Mouse (Mus musculus) C2C12 (cell line): ENCODE measurements around the gene Slc25a12. TPM values are rescaled to one million over a fixed set of nuclear protein-coding genes. Genes with fewer than 3 reads are reported as not detected.

Source experiments
- H3K27me3 ChIP-seq: one replicate; pipeline ENCODE4 v1.6.1; 2011; ENCODE audit not compliant: control insufficient read depth, insufficient read depth, insufficient read length
- H3K36me3 ChIP-seq: one replicate; pipeline ENCODE4 v1.6.1; 2011; ENCODE audit not compliant: control insufficient read depth, insufficient read depth
- H3K4me3 ChIP-seq: one replicate; pipeline ENCODE4 v1.5.1; 2011; ENCODE audit warnings: mild to moderate bottlenecking, control low read depth; ENCODE audit not compliant: poor library complexity, insufficient read depth, severe bottlenecking
- H3K79me2 ChIP-seq: one replicate; pipeline ENCODE4 v1.6.1; 2011; ENCODE audit not compliant: control insufficient read depth, insufficient read depth
- H3K79me3 ChIP-seq: one replicate; pipeline ENCODE4 v1.6.1; 2011; ENCODE audit warnings: low read depth, control low read depth
- H3ac ChIP-seq: one replicate; pipeline ENCODE3; 2011; ENCODE audit warnings: low read depth; ENCODE audit not compliant: control insufficient read depth, insufficient read length
- CEBPB ChIP-seq: IDR thresholded peaks from one replicate; pipeline ENCODE4 v1.6.1; 2011; ENCODE audit warnings: low read depth, mild to moderate bottlenecking, control low read depth, moderate library complexity
- CTCF ChIP-seq: IDR thresholded peaks from one replicate; pipeline ENCODE4 v1.5.1; 2011; ENCODE audit not compliant: control insufficient read depth, insufficient read depth, insufficient read length
- FOSL1 ChIP-seq: IDR thresholded peaks from one replicate; pipeline ENCODE4 v1.8.0; 2011; ENCODE audit warnings: mild to moderate bottlenecking, low read length; ENCODE audit not compliant: poor library complexity, insufficient read depth, severe bottlenecking
- MAX ChIP-seq: IDR thresholded peaks from one replicate; pipeline ENCODE4 v1.6.1; 2011; ENCODE audit warnings: mild to moderate bottlenecking, control low read depth
- MYOD1 ChIP-seq: IDR thresholded peaks from one replicate; pipeline ENCODE4 v1.6.1; 2011; ENCODE audit warnings: low read depth; ENCODE audit not compliant: control insufficient read depth, insufficient read length
- MYOG ChIP-seq: IDR thresholded peaks from one replicate; pipeline ENCODE4 v1.6.1; 2011; ENCODE audit not compliant: control insufficient read depth, insufficient read length; ENCODE audit errors: extremely low read depth
- USF1 ChIP-seq: IDR thresholded peaks from one replicate; pipeline ENCODE4 v1.6.1; 2011; ENCODE audit warnings: low read depth, mild to moderate bottlenecking, control low read depth, moderate library complexity
- polyA plus RNA-seq: library from polyadenylated mRNA; unstranded; fragments of >200 nt; fragmentation: generic; extraction: Trizol; gene quantifications from one replicate; pipeline ENCODE4 v1.2.1, GENCODE M21; 2012; ENCODE audit warnings: missing spikeins

Gene Slc25a12
- polyA plus RNA-seq, 1 experiment = 32.8 TPM

DNA sequence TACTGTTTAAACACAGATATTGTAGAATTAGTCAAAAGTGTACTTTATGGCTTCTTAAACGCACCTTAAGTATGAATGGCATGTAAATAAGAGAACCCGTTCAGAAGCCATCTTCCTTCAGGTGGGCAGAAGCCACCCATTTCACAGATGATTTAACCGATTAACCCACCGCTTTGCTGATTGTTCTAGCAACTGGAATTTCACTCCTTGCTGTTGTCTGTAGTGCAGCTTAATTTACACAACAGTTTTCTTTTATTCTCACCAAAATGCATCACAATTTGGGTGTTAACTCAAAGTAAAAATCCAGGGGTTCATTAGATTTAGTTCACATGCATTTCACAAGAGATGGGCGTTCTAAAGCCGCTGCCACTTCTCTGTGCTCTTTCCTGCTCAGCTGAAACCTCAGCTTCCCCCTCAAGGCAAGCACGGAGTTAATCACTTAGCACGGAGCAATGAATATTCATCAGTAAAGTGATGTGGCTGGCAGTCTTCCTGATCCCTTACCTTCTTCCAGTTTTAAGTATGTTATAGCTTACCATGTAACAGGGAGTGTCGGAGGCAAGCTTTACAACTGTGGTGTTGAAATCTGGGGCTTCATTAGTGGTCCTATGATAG lies 124.4 kb downstream of the Slc25a12 start:
- H3K79me3 ChIP-seq = no peaks in the 10 kb centered on the region
- TF ChIP-seq MYOD1 (no peak), MYOG (no peak), MAX (no peak), FOSL1 (no peak), USF1 (no peak)
- H3K4me3 ChIP-seq = no peak overlapping the region
- no peak overlapping the region for H3ac ChIP-seq
- no peaks in the 10 kb centered on the region for H3K27me3 ChIP-seq
- peaks cover 9% of the 10 kb centered on the region for H3K79me2 ChIP-seq
- peaks cover 86% of the 10 kb centered on the region for H3K36me3 ChIP-seq

DNA sequence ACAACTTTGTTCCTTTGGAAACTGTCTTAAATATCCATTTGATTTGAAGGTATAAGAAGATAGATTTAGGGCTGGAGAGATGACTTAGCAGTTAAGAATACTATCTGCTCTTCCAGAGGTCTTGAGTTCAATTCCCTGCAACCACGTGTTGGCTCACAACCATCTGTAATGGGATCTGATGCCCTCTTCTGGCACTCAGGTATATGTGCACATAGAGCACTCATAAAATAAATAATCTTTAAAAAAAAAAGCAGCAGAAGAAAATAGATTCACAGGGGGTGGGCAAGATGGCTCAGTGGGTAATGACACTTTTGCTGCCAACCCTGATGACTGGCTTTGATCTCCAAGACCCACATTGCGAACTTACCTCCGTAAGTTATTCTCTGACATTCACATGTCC lies 125.4 kb downstream of the Slc25a12 start:
- Histone ChIP-seq H3ac (no peak overlapping the region), H3K36me3 (peaks cover 86% of the 10 kb centered on the region), H3K79me2 (peaks cover 9% of the 10 kb centered on the region), H3K79me3 (no peaks in the 10 kb centered on the region), H3K27me3 (no peaks in the 10 kb centered on the region), H3K4me3 (no peak overlapping the region)
- no peak for TF ChIP-seq MYOG
- TF ChIP-seq FOSL1 = no peak
- no peak for TF ChIP-seq CEBPB
- TF ChIP-seq MAX = no peak
- TF ChIP-seq MYOD1 = no peak
- no peak for TF ChIP-seq CTCF
- no peak for TF ChIP-seq USF1

DNA sequence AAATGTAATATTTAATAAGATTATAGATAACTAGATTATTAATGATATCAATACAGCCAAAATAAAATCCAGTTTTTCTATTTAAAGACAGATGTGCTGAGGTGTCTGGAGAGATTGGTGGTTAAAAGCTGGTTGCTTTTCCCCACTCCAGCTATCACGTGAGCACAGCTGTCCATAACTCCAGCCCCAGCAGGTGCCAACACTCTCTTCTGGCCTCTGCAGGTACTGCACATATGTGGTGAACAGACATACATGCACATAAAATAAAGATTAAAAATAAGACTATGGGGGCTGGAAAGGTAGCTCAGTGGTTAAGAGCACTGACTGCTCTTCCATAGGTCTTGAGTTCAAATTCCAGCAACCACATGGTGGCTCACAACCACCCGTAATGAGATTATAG lies 126.0 kb downstream of the Slc25a12 start:
- Histone ChIP-seq H3K79me3 (no peaks in the 10 kb centered on the region), H3K36me3 (peaks cover 86% of the 10 kb centered on the region), H3K27me3 (no peaks in the 10 kb centered on the region), H3K79me2 (peaks cover 9% of the 10 kb centered on the region), H3ac (no peak overlapping the region), H3K4me3 (no peak overlapping the region)
- TF ChIP-seq CEBPB = no peak
- TF ChIP-seq FOSL1 = no peak
- no peak for TF ChIP-seq USF1
- TF ChIP-seq MYOG = no peak
- TF ChIP-seq CTCF = no peak
- no peak for TF ChIP-seq MAX
- no peak for TF ChIP-seq MYOD1

DNA sequence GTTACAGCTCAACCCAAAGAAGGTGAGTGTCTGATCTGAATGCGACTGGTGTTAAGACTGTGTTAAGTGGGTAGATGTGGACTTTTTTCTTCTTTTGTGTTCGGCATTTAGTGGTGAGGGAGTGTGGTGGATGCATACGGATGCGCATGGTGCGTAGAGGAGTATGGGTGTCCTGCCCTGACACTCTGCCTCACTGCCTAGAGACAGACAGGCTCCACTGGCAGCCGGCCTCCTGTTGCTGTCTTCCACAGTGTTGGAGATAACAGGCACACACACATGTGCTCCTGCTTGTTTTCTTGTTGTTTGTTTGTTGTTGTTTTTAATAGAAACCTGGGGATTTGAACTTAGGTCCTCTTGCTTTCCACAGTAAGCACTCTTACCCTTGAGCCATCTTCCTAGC lies 131.5 kb downstream of the Slc25a12 start:
- no peak for TF ChIP-seq CEBPB
- Histone ChIP-seq H3K4me3 (no peak overlapping the region), H3K79me2 (peaks cover 24% of the 10 kb centered on the region), H3K79me3 (peaks cover 11% of the 10 kb centered on the region), H3K36me3 (peaks cover 64% of the 10 kb centered on the region), H3ac (no peak overlapping the region), H3K27me3 (no peaks in the 10 kb centered on the region)

DNA sequence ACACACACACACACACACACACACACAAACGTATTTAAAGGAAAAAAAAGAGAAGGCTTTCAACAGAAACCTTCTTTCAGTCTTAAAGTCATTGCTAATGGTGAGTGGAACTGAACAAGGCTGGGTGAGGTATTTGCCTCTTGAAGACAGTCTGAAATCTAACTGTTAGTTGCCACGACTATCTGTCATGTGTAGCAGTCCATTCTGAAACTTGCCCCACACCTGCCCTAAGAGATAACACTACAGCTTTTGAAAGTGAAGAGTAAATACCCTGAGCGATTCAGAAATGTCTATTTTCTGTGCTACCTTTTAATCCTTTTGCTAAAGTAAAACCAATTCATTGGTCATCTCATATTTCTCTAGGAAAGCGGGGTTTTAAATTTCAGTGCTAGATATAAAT lies 132.1 kb downstream of the Slc25a12 start:
- Histone ChIP-seq H3K36me3 (peaks cover 61% of the 10 kb centered on the region), H3K27me3 (no peaks in the 10 kb centered on the region)
- no peak for TF ChIP-seq USF1
- no peak for TF ChIP-seq MYOD1
- no peak for TF ChIP-seq CEBPB
- TF ChIP-seq CTCF = no peak
- TF ChIP-seq FOSL1 = no peak
- TF ChIP-seq MYOG = no peak
- TF ChIP-seq MAX = no peak

DNA sequence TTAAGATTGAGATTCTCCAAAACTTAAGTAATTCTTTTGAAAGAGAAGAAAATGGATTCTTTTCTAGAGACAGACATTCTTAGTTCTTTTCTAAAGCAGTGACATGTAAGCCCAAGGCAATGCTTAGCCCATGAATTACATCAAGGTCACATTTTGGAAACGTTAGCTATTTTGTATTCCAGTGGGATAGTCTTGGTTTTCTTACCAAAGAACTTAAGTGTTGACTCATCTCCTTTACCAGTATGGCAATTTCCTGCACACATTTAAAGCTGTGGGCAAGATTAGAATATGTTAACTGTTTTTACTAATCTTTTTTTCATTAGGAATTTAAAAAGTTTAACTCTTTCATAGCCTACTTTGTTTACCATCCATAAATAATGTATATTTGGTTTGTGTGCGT lies 134.6 kb downstream of the Slc25a12 start:
- TF ChIP-seq MYOG = no peak
- TF ChIP-seq CEBPB = no peak
- no peak for TF ChIP-seq USF1
- no peak for TF ChIP-seq MYOD1
- no peak for TF ChIP-seq CTCF
- no peak for TF ChIP-seq FOSL1
- no peak for TF ChIP-seq MAX
- Histone ChIP-seq H3ac (no peak overlapping the region), H3K79me3 (peaks cover 13% of the 10 kb centered on the region), H3K36me3 (peaks cover 57% of the 10 kb centered on the region), H3K27me3 (no peaks in the 10 kb centered on the region), H3K4me3 (no peak overlapping the region), H3K79me2 (peaks cover 28% of the 10 kb centered on the region)

More for the DNA sequence above, 132.1 kb downstream of the Slc25a12 start:
- Histone ChIP-seq H3K4me3 (no peak overlapping the region), H3K79me2 (peaks cover 22% of the 10 kb centered on the region), H3K79me3 (peaks cover 11% of the 10 kb centered on the region), H3ac (no peak overlapping the region)

DNA sequence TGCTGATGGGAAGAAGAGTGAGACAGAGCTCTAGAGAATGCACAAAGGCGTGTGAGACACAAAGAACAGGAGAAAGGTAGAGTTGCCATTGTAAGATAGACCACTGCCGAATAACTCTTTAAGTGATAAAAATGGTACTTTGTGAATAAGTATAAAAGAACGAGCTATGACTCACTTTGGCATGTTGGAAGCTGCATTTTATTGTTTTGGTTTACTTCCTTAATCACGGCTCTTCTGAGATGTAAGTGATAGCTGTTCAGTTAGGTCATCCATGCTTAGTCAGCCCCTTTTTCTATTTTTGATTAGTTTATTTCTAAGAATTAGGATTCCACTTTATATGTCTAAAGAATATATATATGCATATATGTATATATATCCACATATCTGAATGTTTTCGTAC lies 135.6 kb downstream of the Slc25a12 start:
- Histone ChIP-seq H3K79me3 (peaks cover 13% of the 10 kb centered on the region), H3K4me3 (no peak overlapping the region), H3ac (no peak overlapping the region), H3K79me2 (peaks cover 36% of the 10 kb centered on the region), H3K27me3 (no peaks in the 10 kb centered on the region), H3K36me3 (peaks cover 57% of the 10 kb centered on the region)
- TF ChIP-seq FOSL1 (no peak), CEBPB (no peak), MYOG (no peak), MAX (no peak), CTCF (no peak), MYOD1 (no peak), USF1 (no peak)
